Mouse (Mus musculus) C2C12 (cell line): ENCODE results near the gene 9930022D16Rik. TPM values are rescaled to one million over a fixed set of nuclear protein-coding genes. Genes with fewer than 3 reads are reported as not detected.

ENCODE experiments used
- H3K27me3 ChIP-seq: one replicate; pipeline ENCODE4 v1.6.1; 2011; ENCODE audit not compliant: control insufficient read depth, insufficient read depth, insufficient read length
- H3K36me3 ChIP-seq: one replicate; pipeline ENCODE4 v1.6.1; 2011; ENCODE audit not compliant: control insufficient read depth, insufficient read depth
- H3K4me3 ChIP-seq: one replicate; pipeline ENCODE4 v1.5.1; 2011; ENCODE audit warnings: mild to moderate bottlenecking, control low read depth; ENCODE audit not compliant: poor library complexity, insufficient read depth, severe bottlenecking
- H3K79me2 ChIP-seq: one replicate; pipeline ENCODE4 v1.6.1; 2011; ENCODE audit not compliant: control insufficient read depth, insufficient read depth
- H3K79me3 ChIP-seq: one replicate; pipeline ENCODE4 v1.6.1; 2011; ENCODE audit warnings: low read depth, control low read depth
- H3ac ChIP-seq: one replicate; pipeline ENCODE3; 2011; ENCODE audit warnings: low read depth; ENCODE audit not compliant: control insufficient read depth, insufficient read length
- CEBPB ChIP-seq: IDR thresholded peaks from one replicate; pipeline ENCODE4 v1.6.1; 2011; ENCODE audit warnings: low read depth, mild to moderate bottlenecking, control low read depth, moderate library complexity
- CTCF ChIP-seq: IDR thresholded peaks from one replicate; pipeline ENCODE4 v1.5.1; 2011; ENCODE audit not compliant: control insufficient read depth, insufficient read depth, insufficient read length
- FOSL1 ChIP-seq: IDR thresholded peaks from one replicate; pipeline ENCODE4 v1.8.0; 2011; ENCODE audit warnings: mild to moderate bottlenecking, low read length; ENCODE audit not compliant: poor library complexity, insufficient read depth, severe bottlenecking
- MAX ChIP-seq: IDR thresholded peaks from one replicate; pipeline ENCODE4 v1.6.1; 2011; ENCODE audit warnings: mild to moderate bottlenecking, control low read depth
- MYOD1 ChIP-seq: IDR thresholded peaks from one replicate; pipeline ENCODE4 v1.6.1; 2011; ENCODE audit warnings: low read depth; ENCODE audit not compliant: control insufficient read depth, insufficient read length
- MYOG ChIP-seq: IDR thresholded peaks from one replicate; pipeline ENCODE4 v1.6.1; 2011; ENCODE audit not compliant: control insufficient read depth, insufficient read length; ENCODE audit errors: extremely low read depth
- USF1 ChIP-seq: IDR thresholded peaks from one replicate; pipeline ENCODE4 v1.6.1; 2011; ENCODE audit warnings: low read depth, mild to moderate bottlenecking, control low read depth, moderate library complexity
- polyA plus RNA-seq: library from polyadenylated mRNA; unstranded; fragments of >200 nt; fragmentation: generic; extraction: Trizol; gene quantifications from one replicate; pipeline ENCODE4 v1.2.1, GENCODE M21; 2012; ENCODE audit warnings: missing spikeins

Gene 9930022D16Rik
- polyA plus RNA-seq, 1 experiment, result not detected

GRCm38 (mm10) chr11:109395291-109395690 lies 18.4 kb upstream of the 9930022D16Rik start:
- TF ChIP-seq USF1, result no peak
- no peak for TF ChIP-seq CEBPB
- no peak for TF ChIP-seq FOSL1
- TF ChIP-seq MYOG, result no peak
- TF ChIP-seq MYOD1, result no peak
- TF ChIP-seq CTCF, result no peak
- TF ChIP-seq MAX, result no peak
- H3K4me3 ChIP-seq, result no peak overlapping the region
- peaks cover 49% of the 10 kb centered on the region for H3K36me3 ChIP-seq
- peaks cover 45% of the 10 kb centered on the region for H3K79me2 ChIP-seq
- peaks cover 20% of the 10 kb centered on the region for H3K79me3 ChIP-seq
- H3ac ChIP-seq, result no peak overlapping the region
- H3K27me3 ChIP-seq, result no peaks in the 10 kb centered on the region

- Histone ChIP-seq H3K79me2 (no peaks in the 10 kb centered on the region), H3K27me3 (no peaks in the 10 kb centered on the region), H3K36me3 (no peaks in the 10 kb centered on the region), H3K79me3 (no peaks in the 10 kb centered on the region), H3ac (no peak overlapping the region), H3K4me3 (no peak overlapping the region)
- no peak for TF ChIP-seq USF1
- TF ChIP-seq MAX, result no peak
- TF ChIP-seq CTCF, result no peak
- no peak for TF ChIP-seq MYOD1
- TF ChIP-seq MYOG, result no peak
- TF ChIP-seq CEBPB, result no peak
- no peak for TF ChIP-seq FOSL1
These were observed 7.3 kb upstream of the 9930022D16Rik start for GRCm38 (mm10) chr11:109406431-109406830.

GRCm38 (mm10) chr11:109410197-109410980 lies 3.3 kb upstream of the 9930022D16Rik start:
- TF ChIP-seq CTCF, result no peak
- no peak for TF ChIP-seq USF1
- no peak for TF ChIP-seq MAX
- no peak for TF ChIP-seq CEBPB
- no peak for TF ChIP-seq MYOG
- TF ChIP-seq FOSL1, result no peak
- TF ChIP-seq MYOD1, result no peak

GRCm38 (mm10) chr11:109414802-109415201 lies 1.1 kb downstream of the 9930022D16Rik start:
- Histone ChIP-seq H3K27me3 (no peaks in the 10 kb centered on the region), H3K4me3 (no peak overlapping the region), H3K36me3 (no peaks in the 10 kb centered on the region), H3ac (no peak overlapping the region), H3K79me2 (no peaks in the 10 kb centered on the region), H3K79me3 (no peaks in the 10 kb centered on the region)
- no peak for TF ChIP-seq MYOD1
- TF ChIP-seq MAX, result no peak
- TF ChIP-seq MYOG, result no peak

More at GRCm38 (mm10) chr11:109410197-109410980, 3.3 kb upstream of the 9930022D16Rik start:
- Histone ChIP-seq H3K27me3 (no peaks in the 10 kb centered on the region), H3K4me3 (no peak overlapping the region), H3K36me3 (no peaks in the 10 kb centered on the region), H3K79me3 (no peaks in the 10 kb centered on the region), H3ac (no peak overlapping the region), H3K79me2 (no peaks in the 10 kb centered on the region)

GRCm38 (mm10) chr11:109416709-109417420 lies 3.1 kb downstream of the 9930022D16Rik start:
- H3K79me2 ChIP-seq, result no peaks in the 10 kb centered on the region
- H3ac ChIP-seq, result no peak overlapping the region
- H3K27me3 ChIP-seq, result no peaks in the 10 kb centered on the region
- H3K36me3 ChIP-seq, result no peaks in the 10 kb centered on the region
- H3K4me3 ChIP-seq, result no peak overlapping the region
- no peak for TF ChIP-seq MAX
- TF ChIP-seq MYOD1, result no peak
- TF ChIP-seq CEBPB, result no peak
- no peak for TF ChIP-seq MYOG
- TF ChIP-seq CTCF, result no peak
- TF ChIP-seq FOSL1, result no peak
- TF ChIP-seq USF1, result no peak
- no peaks in the 10 kb centered on the region for H3K79me3 ChIP-seq
